Mouse (Mus musculus): Measurements from ENCODE around the gene Mdm4. TPM values are rescaled to one million over a fixed set of nuclear protein-coding genes. Genes with fewer than 3 reads are reported as not detected.
A peak's percentile ranks its signal among the peaks of the same experiment; 100 is the strongest.
"Not testable (repeated sequence)": the region's sequence is repeated elsewhere in the genome, so short reads cannot be mapped to it uniquely, and the experiment has no call there.

Gene Mdm4
- total RNA-seq, 1 experiment from 2014 or later = 73.7 TPM

DNA sequence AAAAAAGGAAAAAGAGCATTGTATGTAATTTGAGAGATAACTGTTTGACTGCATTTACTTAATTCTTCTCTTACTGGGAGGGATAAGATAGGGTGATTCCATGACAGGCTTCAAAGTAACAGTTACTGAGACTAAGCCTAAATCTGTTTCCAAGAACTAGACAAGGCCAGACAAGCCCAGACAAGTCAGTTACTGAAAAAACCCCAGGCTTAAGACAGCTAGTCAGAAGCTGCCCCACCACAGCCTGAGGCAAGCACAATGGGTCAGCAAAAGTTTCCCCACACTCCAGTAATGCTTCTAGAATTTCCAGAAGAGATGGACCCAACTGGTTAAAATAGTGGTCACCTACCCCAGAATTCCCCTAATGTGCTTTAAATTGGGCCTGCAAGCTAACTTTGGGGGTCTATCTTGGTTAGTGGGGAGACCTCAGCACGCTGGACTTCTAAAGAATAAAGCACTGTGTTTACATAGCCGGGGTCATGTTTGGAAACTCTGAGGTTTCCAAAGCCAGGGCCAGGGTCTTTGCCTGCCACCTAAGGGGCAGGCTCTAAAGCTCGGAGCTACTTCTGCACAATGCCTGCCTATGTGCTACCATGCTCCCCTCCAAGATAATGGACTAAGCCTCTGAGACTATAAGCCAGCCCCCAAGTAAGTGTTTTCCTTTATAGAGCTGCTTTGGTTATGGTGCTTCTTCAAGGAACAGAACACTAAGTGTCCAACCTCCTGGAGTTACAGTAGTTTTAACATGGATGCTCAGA is 10.0 kb downstream of the Mdm4 start:
- no peak for DNase-seq

DNA sequence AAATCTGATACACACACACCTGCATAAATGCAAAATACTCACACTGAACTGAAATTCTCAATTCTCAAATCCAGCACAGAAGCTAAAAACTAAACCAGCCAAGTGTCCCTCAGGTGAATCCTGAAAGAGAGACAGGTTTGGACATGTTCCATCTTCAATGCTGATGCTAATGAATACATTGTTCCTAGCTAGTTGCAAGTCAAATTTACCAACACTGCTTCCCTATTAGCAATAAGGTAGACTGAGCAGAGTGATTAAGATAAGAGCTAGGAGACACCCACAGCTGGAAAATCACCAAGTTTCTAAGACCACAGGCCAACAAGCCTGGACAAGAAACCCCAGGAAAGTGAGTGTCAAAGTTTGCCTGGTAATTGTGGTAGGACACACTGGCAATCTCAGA is 11.0 kb downstream of the Mdm4 start:
- DNase-seq = no peak

DNA sequence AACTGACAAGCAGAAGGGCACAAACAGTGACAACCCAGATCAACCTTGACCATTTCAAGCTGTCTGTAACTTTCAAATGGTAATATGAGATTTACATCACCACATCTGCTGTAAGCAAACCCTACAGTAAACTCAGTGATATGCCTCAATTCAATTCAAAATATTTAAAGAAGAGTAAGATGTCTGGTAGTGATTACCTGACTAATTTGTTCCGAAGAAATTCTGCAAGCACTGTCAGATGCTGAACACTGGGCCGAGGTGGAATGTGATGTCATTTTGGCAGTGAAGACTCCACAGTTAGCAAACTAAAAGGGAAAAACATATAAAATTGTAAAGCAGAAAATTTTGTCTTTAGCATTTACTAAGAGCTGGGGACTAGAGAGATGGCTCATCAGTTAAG is 11.8 kb downstream of the Mdm4 start:
- no peak for DNase-seq

DNA sequence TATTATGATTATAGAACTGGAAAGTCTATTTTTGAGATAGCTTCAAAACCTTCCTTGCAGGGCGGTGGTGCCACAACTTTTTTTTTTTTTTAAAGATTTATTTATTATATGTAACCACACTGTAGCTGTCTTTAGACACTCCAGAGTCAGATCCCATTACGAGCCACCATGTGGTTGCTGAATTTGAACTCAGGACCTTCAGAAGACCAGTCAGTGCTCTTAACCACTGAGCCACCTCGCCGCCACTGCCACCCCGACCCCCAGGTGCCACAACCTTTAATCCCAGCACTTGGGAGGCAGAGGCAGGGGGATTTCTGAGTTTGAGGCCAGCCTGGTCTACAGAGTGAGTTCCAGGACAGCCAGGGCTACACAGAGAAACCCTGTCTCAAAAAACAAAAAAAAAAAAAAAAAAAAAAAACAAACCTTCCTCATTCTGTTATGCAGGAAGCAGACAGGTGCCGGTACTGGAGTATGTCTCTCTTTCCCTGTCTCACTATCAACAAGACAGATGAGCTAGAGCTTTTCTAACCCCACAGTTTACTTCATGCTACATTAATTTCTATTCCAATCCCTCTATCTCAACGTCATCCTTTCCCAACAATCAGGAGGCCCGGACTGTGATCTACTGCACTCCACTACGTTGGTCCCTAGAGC is 13.5 kb downstream of the Mdm4 start:
- no peak for DNase-seq

DNA sequence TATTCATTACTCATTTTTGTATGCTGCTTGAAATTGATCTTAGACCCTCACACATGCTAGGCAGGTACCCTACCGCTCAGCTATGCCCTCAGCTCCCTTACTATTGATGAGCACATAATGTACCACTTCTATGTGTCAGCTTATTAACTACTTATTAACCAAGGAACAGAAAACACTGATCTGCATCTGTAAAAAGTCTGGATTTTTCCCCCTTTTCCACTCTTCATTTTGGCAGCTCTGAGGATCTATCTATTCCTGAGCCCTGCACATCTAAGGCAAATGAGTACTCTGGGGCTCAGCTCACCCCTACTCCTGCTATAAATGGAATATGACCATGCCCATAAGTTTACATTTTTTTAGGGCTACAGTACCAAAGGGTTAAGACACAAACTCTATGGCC is 16.2 kb downstream of the Mdm4 start:
- DNase-seq = no peak

DNA sequence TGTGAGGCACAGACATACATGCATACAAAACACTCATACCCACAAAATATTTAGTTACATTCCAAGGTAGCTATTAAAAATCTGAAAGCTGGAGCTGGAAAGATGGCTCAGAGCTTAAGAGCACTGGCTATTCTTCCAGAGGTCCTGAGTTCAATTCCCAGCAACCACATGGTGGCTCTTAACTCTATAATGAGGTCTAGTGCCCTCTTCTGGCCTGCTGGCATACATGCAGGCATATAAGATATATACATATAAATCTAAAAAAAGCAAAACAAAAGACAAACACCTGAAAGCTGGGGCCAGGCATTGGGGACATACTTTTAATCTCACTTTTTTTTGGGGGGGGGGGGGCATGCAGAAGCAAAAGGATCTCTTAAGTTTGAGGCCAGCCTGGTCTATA is 17.0 kb downstream of the Mdm4 start:
- DNase-seq = no peak

DNA sequence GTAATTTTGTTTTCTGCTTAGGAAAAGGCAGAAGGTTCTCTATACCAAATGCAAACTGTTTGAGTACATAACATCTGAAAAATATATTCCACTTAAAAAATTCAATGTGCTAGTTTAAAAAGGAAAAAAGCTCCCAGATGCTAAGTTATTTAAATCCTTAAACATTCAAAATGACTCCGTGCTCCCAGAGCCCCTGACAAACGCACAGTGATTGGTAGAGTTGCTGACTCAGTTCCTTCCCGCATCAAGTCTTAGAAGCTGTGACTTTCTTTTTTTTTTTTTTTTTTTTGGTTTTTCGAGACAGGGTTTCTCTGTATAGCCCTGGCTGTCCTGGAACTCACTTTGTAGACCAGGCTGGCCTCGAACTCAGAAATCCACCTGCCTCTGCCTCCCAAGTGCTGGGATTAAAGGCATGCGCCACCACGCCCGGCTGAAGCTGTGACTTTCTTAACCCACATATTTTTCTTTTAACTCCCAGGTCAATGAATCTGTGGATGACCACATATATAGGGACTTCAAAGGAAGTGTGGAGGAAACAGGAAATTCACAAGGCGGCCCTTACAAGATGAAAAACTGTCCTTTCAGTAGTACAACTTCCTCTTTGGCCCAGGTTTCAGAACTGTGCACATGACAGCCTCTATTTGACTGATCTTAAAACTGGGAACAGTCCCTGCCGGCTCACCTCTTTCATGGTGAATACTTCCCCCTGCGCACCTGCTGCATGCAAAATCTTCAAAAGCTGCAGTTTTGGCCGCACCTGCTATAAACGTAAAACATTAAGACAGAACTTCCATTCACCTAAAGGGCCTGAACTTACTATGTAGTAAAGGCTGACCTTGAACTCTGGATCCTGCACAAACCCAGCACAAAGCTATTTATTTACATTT is 18.2 kb downstream of the Mdm4 start:
- no peak for DNase-seq

DNA sequence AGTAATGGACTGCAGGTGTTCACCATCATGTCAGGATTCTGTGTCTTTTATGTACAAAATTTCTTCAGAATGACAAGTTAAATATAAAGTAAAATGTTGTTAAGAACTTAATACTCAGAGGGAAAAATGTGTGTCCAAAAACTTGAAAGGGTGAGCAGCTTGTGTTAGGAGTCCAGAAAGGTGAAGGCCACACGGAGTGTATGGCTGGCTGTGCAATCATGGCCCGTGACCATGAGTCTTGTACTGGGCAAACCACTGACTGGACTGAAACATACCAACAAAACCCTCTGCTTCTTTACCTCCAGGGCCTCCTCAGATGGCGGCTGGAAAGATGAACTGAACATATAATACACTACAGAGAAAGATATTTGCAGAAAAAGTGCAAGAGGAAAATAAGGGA is 23.8 kb downstream of the Mdm4 start:
- DNase-seq = peak; percentile 35

DNA sequence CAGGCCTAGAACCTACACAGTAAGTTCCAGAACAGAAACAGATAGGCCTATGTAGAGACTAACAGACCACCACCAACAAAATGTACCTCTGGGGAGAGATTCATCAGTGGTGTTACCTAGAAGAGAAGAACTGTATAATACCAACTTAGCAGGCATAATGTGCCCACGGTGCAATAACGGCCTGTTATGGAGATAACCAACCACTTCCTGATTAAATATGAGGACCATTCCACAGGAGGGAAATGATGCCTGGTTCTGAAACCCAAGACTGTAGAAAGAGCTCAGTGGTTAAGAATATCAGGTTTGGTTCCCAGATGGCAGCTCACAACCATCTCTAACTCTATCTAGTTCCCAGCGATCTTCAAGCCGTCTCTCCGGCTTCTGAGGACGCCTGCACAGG is 30.0 kb downstream of the Mdm4 start:
- no peak for DNase-seq

DNA sequence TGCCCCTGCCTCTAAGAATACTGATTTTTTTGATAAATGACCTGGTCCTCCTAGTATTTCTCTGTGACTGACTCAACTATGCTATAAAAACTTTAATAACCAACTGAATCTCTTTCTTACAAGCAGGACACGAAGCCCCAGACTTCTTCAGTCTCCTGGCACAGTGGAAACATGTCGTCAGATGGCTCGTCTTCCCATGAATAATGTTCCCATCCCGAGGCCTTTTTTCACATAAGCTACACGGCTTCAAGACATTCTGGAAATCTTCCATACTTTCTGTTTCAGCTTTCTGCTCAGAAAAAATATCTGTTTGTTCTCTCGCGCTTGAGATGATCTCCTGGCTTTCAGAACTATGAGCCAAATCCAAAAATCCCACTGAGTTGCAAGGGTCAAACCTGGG is 38.8 kb downstream of the Mdm4 start:
- DNase-seq = no peak

DNA sequence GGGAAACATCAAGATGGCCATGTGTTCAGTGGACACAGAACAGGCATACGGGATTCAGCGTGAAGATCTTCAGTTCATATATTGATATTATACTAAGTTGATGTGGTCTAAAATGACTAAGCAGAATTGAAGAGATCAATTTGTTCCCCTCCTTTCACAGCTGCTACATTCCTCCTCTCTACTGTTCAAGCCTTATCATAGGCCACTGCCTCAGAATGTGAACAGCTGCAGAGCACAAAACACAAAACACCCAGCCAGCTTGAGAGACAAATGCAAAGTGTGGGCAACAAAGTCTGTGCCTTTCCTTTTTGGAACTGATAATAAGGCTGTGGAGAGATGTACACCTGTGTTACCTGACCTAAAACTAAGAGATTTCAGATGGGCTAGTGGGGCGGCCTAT is 39.6 kb downstream of the Mdm4 start:
- DNase-seq = no peak

DNA sequence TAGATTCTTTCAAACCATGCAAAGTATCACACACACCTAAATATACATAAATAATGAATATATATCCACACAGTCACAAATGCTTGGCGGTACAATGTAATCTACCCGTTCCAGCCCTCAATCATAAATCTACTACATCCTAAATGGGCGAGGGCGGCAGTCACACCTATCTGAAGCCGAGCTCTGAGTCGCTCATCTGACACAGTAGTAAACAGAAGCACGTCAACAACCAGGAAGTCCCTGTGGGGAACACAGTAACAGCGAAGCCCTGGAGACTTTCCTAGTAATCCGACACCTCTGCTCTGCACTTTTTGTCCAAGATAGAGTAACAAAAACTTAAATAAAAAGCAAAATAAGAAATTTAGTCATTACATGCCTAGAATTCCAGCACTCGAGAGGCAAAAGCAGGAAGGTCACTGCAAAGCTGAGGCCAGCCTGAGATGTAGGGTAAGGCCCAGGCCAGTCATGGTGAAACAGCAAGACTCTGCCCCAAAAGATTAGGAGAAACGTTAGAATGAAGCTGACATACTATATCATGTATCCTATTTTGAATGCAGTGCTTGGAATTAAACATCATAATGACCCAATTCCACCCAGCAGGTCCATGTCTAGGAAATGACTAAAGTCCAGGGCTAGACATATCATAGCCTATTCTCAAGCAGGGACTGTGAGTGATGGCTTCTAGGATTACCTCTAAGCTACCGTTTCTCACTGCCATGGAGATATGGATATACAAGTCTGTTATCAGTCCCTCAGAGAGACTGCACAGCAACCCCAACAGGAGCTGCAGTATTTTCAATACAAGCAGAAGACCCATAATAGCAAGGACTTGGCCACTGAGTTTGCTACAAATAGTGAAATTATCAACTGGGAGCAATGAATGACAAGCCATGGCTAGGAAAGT is 41.6 kb downstream of the Mdm4 start:
- DNase-seq = not testable (repeated sequence)

DNA sequence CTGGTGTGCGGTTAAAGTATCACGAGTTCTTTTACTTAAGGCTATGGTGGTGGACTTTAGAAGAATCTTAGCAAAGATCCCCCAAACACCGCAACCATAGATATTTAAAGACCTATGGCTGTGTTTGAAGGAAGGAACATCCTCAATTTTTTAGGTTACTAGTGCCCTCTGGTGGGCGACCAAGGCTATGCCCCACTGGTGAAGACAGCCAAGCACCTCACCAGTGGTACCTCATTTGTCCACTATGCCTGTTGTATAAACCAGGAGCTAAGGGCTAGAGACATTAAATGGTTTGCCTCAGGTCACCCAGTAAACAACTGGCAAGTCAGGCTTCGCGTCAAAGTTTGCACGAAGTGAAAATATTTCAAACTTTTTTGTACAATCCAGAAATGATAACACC is 47.6 kb downstream of the Mdm4 start:
- DNase-seq = peak; percentile 79

DNA sequence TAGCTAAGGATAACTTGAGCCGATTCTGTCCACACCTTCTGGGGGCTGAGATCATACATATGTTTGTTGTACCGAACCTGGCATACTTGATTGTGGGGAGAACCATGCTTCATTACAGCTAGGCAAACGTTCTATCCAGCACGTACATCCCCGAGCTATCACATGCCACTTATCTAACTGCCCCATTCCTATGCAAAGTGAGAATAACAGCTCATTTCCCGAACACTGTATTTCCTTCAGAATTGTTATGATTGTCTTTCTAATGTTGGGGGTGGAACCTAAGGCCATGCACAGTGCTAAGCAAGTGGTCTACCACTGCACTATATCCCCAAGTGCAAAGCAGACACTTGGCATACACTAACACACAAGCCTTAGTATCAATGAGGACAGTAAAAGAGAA is 49.1 kb downstream of the Mdm4 start:
- DNase-seq = no peak

DNA sequence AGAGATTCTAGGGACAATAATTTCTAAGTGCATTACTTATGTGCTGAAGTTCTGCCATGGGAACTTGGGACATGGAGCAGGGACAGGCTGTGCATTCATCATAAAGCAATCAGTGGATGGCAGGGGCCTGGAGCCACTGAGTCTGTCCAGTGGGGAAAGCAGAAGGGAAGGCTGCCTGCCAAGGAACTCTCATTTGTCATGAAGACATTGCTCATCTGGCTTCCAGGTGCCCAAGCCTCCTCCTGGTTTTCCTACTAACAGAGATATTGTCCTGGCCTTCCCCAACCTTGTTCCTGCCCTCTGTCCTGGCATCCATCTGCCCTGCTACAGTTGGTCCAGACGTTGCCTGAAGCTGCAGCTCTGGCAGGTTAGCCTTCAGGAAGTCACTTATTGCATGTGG is 53.0 kb downstream of the Mdm4 start:
- DNase-seq = peak; percentile 49

DNA sequence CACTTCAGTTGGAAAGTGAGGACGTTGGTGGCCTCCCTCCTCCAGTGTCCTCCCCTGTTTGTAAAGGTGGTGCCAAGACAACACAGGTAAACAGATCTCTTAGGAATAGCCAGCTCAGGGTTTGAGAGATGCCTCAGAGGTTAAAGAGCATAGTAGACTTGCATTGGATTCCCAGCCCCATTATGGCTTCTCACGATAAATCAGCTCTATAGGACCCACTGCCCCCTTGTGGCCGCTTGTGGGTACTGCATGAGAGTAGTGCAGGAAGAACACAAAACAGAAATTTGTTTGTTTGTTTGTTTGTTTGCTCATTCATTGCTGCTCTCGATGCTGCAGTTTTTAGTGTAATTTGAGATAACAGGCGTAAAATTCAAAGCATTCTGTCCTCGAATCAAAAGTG is 61.7 kb downstream of the Mdm4 start:
- peak; percentile 78 for DNase-seq

DNA sequence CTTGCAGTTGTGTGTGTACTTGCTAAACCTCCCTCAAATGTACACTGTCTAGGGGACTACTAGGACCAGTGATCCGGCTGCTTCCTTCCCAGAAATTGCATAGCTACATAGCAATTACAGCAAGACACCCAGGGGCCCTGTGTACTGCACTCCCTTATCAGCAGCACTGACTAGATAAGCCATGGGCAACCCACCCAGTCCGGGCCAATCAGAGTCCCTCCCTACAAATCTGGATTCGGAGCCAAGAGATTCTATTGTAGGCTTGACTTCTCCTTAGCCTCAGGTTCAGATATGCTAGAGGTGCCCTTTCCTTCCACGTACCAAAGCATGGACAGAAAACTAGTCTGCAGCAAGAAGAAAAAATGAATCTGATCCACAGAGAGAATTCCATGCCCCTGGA is 65.7 kb downstream of the Mdm4 start:
- no peak for DNase-seq

DNA sequence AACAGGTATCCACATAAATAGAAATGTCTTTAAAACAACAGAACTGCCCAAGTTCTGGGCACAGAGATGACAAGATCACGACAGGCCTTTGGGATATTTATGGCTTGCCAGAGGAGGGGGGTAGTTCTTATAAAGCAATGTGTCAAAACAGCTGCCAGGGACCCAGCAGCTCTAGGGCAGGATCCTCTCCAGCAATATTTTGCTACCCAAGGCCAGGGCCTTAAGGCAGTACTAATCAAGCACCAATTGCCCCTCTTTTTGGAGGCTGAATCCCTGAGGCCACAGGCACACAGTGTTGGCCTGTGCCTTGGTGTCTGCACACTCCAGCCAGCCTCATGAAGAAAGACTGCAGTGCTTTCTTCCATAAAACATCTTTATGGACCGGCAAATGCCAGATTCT is 66.3 kb downstream of the Mdm4 start:
- DNase-seq = peak; percentile 80

DNA sequence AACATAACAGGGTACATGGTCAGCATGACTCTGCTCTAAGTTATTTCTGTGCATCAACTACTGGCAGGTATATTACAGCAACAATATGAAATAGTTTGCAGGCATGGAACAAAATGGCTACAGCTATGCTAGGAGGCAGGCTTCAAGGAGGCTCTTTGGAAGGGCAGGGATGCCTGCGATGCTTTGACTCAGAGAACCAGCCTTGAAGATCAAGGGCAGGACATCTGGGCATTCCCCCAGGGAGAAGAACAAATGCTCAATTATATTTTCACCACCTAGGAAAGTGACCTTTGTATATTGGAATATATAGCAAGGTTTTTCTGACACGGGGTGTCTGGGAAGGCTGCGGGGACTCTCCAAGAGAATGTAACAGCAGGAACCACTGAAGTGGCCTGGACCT is 68.6 kb downstream of the Mdm4 start:
- DNase-seq = peak; percentile 51

DNA sequence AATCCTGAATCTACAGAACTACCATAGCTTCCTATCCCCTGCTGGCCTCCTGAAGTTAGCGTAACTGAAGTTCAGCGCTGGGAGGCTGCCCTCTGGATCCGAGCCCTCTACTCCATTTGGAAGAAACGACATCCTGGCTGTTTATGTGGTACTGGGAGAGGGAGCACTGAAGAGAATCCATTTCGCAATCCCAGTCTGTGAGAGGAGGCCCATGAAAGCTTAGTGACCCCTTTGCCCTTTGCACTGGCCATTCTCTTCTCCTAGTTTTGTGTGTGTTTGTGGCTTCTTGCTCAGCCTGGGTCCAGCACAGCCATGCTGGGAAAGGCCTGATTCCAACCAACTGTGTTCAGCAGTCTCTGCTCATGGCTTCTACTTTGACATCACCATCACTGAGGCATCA is 73.6 kb downstream of the Mdm4 start:
- no peak for DNase-seq

DNA sequence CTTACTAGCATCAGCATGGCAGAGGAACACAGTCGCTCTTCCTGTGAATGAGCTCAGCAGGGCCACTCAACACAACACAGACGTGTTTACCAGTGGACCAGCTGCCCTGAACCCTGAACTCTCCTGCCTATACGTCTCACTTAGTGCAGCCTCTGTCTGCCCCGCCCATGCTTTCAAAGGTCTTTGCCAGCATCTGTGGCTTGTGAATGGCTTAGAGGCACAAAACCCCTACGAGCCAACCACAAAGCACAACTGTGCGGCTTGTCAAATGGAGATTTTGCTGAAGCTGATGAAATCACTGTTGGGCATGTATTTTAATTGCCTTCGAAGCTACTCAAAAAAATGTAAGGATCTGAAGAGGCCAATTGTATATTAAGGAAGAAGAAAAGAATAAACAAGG is 82.5 kb downstream of the Mdm4 start:
- DNase-seq = no peak

DNA sequence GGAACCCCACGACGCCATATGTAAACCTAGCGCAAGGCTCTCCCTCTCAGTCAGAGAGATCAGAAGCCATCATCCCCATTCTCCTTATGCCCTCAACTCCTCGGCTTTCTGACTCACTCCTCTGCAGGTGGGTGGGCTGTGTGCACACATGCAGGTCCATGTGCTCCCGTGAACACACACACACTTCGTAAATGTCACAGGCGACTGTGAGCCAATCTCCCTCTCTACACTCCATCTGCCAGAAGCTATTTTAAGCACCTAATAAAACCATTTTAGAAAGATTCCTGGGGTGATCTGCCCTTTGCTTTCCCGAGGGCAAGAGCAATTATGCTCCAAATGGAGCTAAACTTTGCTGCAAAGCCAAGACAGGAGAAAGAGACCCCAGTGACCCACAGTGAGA is 84.5 kb downstream of the Mdm4 start:
- DNase-seq = no peak

Data from adrenal gland, postnatal 14 days (tissue).